Mouse (Mus musculus) left cerebral cortex, adult 18-20 months (tissue): ENCODE results near the gene Med26. TPM values are rescaled to one million over a fixed set of nuclear protein-coding genes. Genes with fewer than 3 reads are reported as not detected.

Source experiments
- DNase-seq, 2 experiments: peaks; one replicate each; pipeline ENCODE4 v3.0.0; 2021 to 2022; ENCODE audit warnings: low spot score in 2 of 2, mixed read lengths in 1 of 2
- total RNA-seq, 2 experiments: library from RNA; stranded (reverse); gene quantifications; 2 replicates each; pipeline ENCODE4 v1.2.3; 2021

Med26 gene
- total RNA-seq, 2 experiments from 2014 or later: 10.2 to 11.2 TPM

GRCm38 (mm10) chr8:72491680-72492621 lies 56.1 kb downstream of the Med26 start, which contains the start of gene Slc35e1:
TSS of gene Slc35e1 (minus strand) at chr8:72492614.
- peak; percentile 27 to 44 for DNase-seq

- no peak for DNase-seq
Measured at GRCm38 (mm10) chr8:72491017-72491416, 57.1 kb downstream of the Med26 start.

GRCm38 (mm10) chr8:72487014-72487413 lies 61.1 kb downstream of the Med26 start:
- DNase-seq: no peak

- no peak for DNase-seq
Measured at GRCm38 (mm10) chr8:72485456-72486199, 62.4 kb downstream of the Med26 start.

GRCm38 (mm10) chr8:72474826-72475546 lies 73.1 kb downstream of the Med26 start, which contains the start of gene Cherp:
TSS of gene Cherp (minus strand) at chr8:72475226.
- peak; percentile 97 to 98 for DNase-seq

GRCm38 (mm10) chr8:72470684-72471083 lies 77.4 kb downstream of the Med26 start:
- DNase-seq: no peak

GRCm38 (mm10) chr8:72469984-72470383 lies 78.1 kb downstream of the Med26 start:
- no peak for DNase-seq

- DNase-seq: no peak
Measured at GRCm38 (mm10) chr8:72469243-72469642, 78.8 kb downstream of the Med26 start.

GRCm38 (mm10) chr8:72464211-72464610 lies 83.9 kb downstream of the Med26 start:
- no peak for DNase-seq

GRCm38 (mm10) chr8:72459881-72460533 lies 88.1 kb downstream of the Med26 start:
- no peak for DNase-seq

GRCm38 (mm10) chr8:72458457-72458856 lies 89.6 kb downstream of the Med26 start:
- no peak for DNase-seq

- no peak for DNase-seq
Measured at GRCm38 (mm10) chr8:72457806-72458205, 90.3 kb downstream of the Med26 start.

GRCm38 (mm10) chr8:72455317-72455716 lies 92.8 kb downstream of the Med26 start:
- DNase-seq: no peak

GRCm38 (mm10) chr8:72453904-72454303 lies 94.2 kb downstream of the Med26 start:
- DNase-seq: no peak

GRCm38 (mm10) chr8:72451516-72451915 lies 96.6 kb downstream of the Med26 start:
- DNase-seq: no peak

- no peak for DNase-seq
Measured at GRCm38 (mm10) chr8:72445071-72445470, 103.0 kb downstream of the Med26 start.
